Mouse (Mus musculus) G1E (cell line): Measurements from ENCODE around the gene Fgf3. TPM values are rescaled to one million over a fixed set of nuclear protein-coding genes. Genes with fewer than 3 reads are reported as not detected.

Source experiments
- ATAC-seq: 2 replicates; pipeline ENCODE4 v1.8.0; 2016; ENCODE audit warnings: mild to moderate bottlenecking; ENCODE audit not compliant: insufficient number of reproducible peaks, poor library complexity, low FRiP score, severe bottlenecking; ENCODE audit errors: extremely low read depth
- DNase-seq: peaks from one replicate; pipeline ENCODE4 v3.0.0; 2012; ENCODE audit warnings: low spot score
- H3K27me3 ChIP-seq: 2 replicates; pipeline ENCODE4 v1.6.1; 2012; ENCODE audit warnings: mild to moderate bottlenecking, low read length, inconsistent platforms; ENCODE audit not compliant: insufficient read depth
- H3K36me3 ChIP-seq: replicated peaks from 2 replicates; pipeline ENCODE3; 2012; ENCODE audit warnings: mild to moderate bottlenecking, inconsistent platforms
- H3K4me1 ChIP-seq: 2 replicates; pipeline ENCODE4 v1.6.1; 2012; ENCODE audit warnings: low read depth, low read length, inconsistent platforms, mixed read lengths; ENCODE audit not compliant: insufficient read depth
- H3K4me3 ChIP-seq: 2 replicates; pipeline ENCODE4 v1.5.1; 2012; ENCODE audit warnings: low read depth, mild to moderate bottlenecking, inconsistent platforms, low read length, moderate library complexity, mixed read lengths
- H3K9me3 ChIP-seq: replicated peaks from 2 replicates; pipeline ENCODE4 v1.6.1; 2012; ENCODE audit warnings: inconsistent platforms
- CTCF ChIP-seq: IDR thresholded peaks from 2 replicates; pipeline ENCODE4 v1.5.1; 2012; ENCODE audit warnings: low read depth, low read length, inconsistent platforms, mixed read lengths
- GATA1 ChIP-seq: IDR thresholded peaks from 2 replicates; pipeline ENCODE4 v1.6.1; 2012; ENCODE audit warnings: borderline replicate concordance, low read length, inconsistent platforms, mixed read lengths
- GATA2 ChIP-seq: IDR thresholded peaks from 2 replicates; pipeline ENCODE4 v1.6.1; 2012; ENCODE audit warnings: low read depth, low read length, inconsistent platforms, borderline replicate concordance
- POLR2AphosphoS5 ChIP-seq: IDR thresholded peaks from 2 replicates; pipeline ENCODE4 v1.6.1; 2012; ENCODE audit warnings: low read depth, low read length, inconsistent platforms; ENCODE audit not compliant: insufficient replicate concordance
- TAL1 ChIP-seq: conservative IDR thresholded peaks from 2 replicates; pipeline ENCODE4 v1.6.1; 2012; ENCODE audit warnings: low read depth, low read length, inconsistent platforms, mixed read lengths
- polyA plus RNA-seq: library from polyadenylated mRNA; stranded (reverse); fragments of >175 nt; gene quantifications from 2 replicates; pipeline ENCODE4 v1.2.3, GENCODE M21; 2012
- total RNA-seq, 2 experiments: library from RNA; stranded (forward) in 1 of 2; stranded (reverse) in 1 of 2; fragments of 200-1000 nt in 1 of 2; fragments of >200 nt in 1 of 2; fragmentation: Nextera tagmentation in 1 of 2; gene quantifications; 2 replicates each; pipeline ENCODE4 v1.2.3; 2014 to 2017

Fgf3 gene
- total and polyA plus RNA-seq, 3 experiments, result 0.68 to 14.8 (median 6.2) TPM

- H3K36me3 ChIP-seq, result no peaks in the 10 kb centered on the region
- ATAC-seq, result no peak
- H3K27me3 ChIP-seq, result peaks cover 93% of the 10 kb centered on the region
- no peak overlapping the region for H3K4me3 ChIP-seq
- no peaks in the 10 kb centered on the region for H3K9me3 ChIP-seq
- H3K4me1 ChIP-seq, result peaks cover 10% of the 10 kb centered on the region
- no peak for TF ChIP-seq CTCF
- no peak for TF ChIP-seq GATA1
- no peak for TF ChIP-seq GATA2
- TF ChIP-seq TAL1, result no peak
- TF ChIP-seq POLR2AphosphoS5, result no peak
- no peak for DNase-seq
These were observed 9.5 kb upstream of the Fgf3 start for GRCm38 (mm10) chr7:144828369-144828768.

GRCm38 (mm10) chr7:144838522-144839503, 930 bp downstream of the Fgf3 start:
- TF ChIP-seq TAL1 (no peak), POLR2AphosphoS5 (no peak), GATA2 (no peak), CTCF (no peak), GATA1 (no peak)
- ATAC-seq, result no peak
- DNase-seq, result peak; percentile 41
- H3K27me3 ChIP-seq, result peaks cover 90% of the 10 kb centered on the region
- peak overlapping the region; percentile 69 for H3K4me3 ChIP-seq
- H3K4me1 ChIP-seq, result peaks cover 43% of the 10 kb centered on the region
- no peaks in the 10 kb centered on the region for H3K9me3 ChIP-seq
- peaks cover 23% of the 10 kb centered on the region for H3K36me3 ChIP-seq

- TF ChIP-seq CTCF (peak; percentile 97), GATA2 (no peak)
- peaks cover 43% of the 10 kb centered on the region for H3K4me1 ChIP-seq
- ATAC-seq (no peak), DNase-seq (peak; percentile 50)
- H3K27me3 ChIP-seq, result peaks cover 46% of the 10 kb centered on the region
- H3K9me3 ChIP-seq, result no peaks in the 10 kb centered on the region
- peaks cover 20% of the 10 kb centered on the region for H3K36me3 ChIP-seq
- H3K4me3 ChIP-seq, result no peak overlapping the region
These were observed 8.3 kb downstream of the Fgf3 start for GRCm38 (mm10) chr7:144846158-144846557.

GRCm38 (mm10) chr7:144847067-144847466, 9.2 kb downstream of the Fgf3 start, which contains the start of gene Fgf4:
Gene Fgf4, plus strand, starts transcription at chr7:144847367.
- no peak for ATAC-seq
- H3K27me3 ChIP-seq, result peaks cover 39% of the 10 kb centered on the region

GRCm38 (mm10) chr7:144851321-144851720, 13.4 kb downstream of the Fgf3 start:
- H3K4me1 ChIP-seq, result peaks cover 27% of the 10 kb centered on the region
- ATAC-seq (no peak), DNase-seq (no peak)
- H3K4me3 ChIP-seq, result no peak overlapping the region
- no peak for TF ChIP-seq GATA1
- no peak for TF ChIP-seq GATA2
- TF ChIP-seq POLR2AphosphoS5, result no peak
- TF ChIP-seq CTCF, result no peak
- no peak for TF ChIP-seq TAL1
- H3K36me3 ChIP-seq, result no peaks in the 10 kb centered on the region
- peaks cover 34% of the 10 kb centered on the region for H3K27me3 ChIP-seq
- no peaks in the 10 kb centered on the region for H3K9me3 ChIP-seq

More at GRCm38 (mm10) chr7:144847067-144847466, 9.2 kb downstream of the Fgf3 start, which contains the start of gene Fgf4:
- Histone ChIP-seq H3K4me3 (no peak within 1 kb of the TSS), H3K36me3 (peaks cover 13% of the 10 kb centered on the region), H3K9me3 (no peaks in the 10 kb centered on the region), H3K4me1 (peaks cover 43% of the 10 kb centered on the region)
- DNase-seq, result no peak
- TF ChIP-seq TAL1, result no peak
- no peak for TF ChIP-seq GATA2
- no peak for TF ChIP-seq GATA1
- TF ChIP-seq CTCF, result no peak
- no peak for TF ChIP-seq POLR2AphosphoS5

GRCm38 (mm10) chr7:144854966-144855365, 17.1 kb downstream of the Fgf3 start:
- TF ChIP-seq CTCF, result no peak
- no peak for TF ChIP-seq GATA2
- TF ChIP-seq POLR2AphosphoS5, result no peak
- no peak for TF ChIP-seq TAL1
- no peak for TF ChIP-seq GATA1
- DNase-seq (no peak), ATAC-seq (no peak)
- Histone ChIP-seq H3K27me3 (peaks cover 29% of the 10 kb centered on the region), H3K36me3 (no peaks in the 10 kb centered on the region), H3K4me1 (peaks cover 44% of the 10 kb centered on the region), H3K9me3 (no peaks in the 10 kb centered on the region), H3K4me3 (no peak overlapping the region)
